Mouse (Mus musculus) liver, adult (tissue): ENCODE measurements around the gene Gpat2.

Source experiments
- GATA4 ChIP-seq: IDR thresholded peaks from 2 replicates; pipeline ENCODE4 v1.6.1; 2014; ENCODE audit warnings: mild to moderate bottlenecking, low read length; ENCODE audit not compliant: insufficient replicate concordance

Gene Gpat2

GRCm38 (mm10) chr2:127470661-127471060 lies 45.7 kb downstream of the Gpat2 start:
- no peak for TF ChIP-seq GATA4

- no peak for TF ChIP-seq GATA4
Measured at GRCm38 (mm10) chr2:127471281-127471680, 46.3 kb downstream of the Gpat2 start.

- TF ChIP-seq GATA4, result no peak
Measured at GRCm38 (mm10) chr2:127472279-127472678, 47.3 kb downstream of the Gpat2 start.

GRCm38 (mm10) chr2:127479210-127479609 lies 54.2 kb downstream of the Gpat2 start:
- TF ChIP-seq GATA4, result no peak

- TF ChIP-seq GATA4, result no peak
Measured at GRCm38 (mm10) chr2:127479763-127480162, 54.8 kb downstream of the Gpat2 start.

GRCm38 (mm10) chr2:127481841-127482532 lies 57.0 kb downstream of the Gpat2 start:
- TF ChIP-seq GATA4, result no peak

GRCm38 (mm10) chr2:127482533-127482911 lies 57.5 kb downstream of the Gpat2 start:
- no peak for TF ChIP-seq GATA4

- TF ChIP-seq GATA4, result no peak
Measured at GRCm38 (mm10) chr2:127483001-127483400, 58.0 kb downstream of the Gpat2 start.

GRCm38 (mm10) chr2:127484476-127485170 lies 59.6 kb downstream of the Gpat2 start:
- no peak for TF ChIP-seq GATA4
